Mouse (Mus musculus): ENCODE measurements around the gene Eif1b. TPM values are rescaled to one million over a fixed set of nuclear protein-coding genes. Genes with fewer than 3 reads are reported as not detected.
A peak's percentile ranks its signal among the peaks of the same experiment; 100 is the strongest.

The Eif1b gene
- total and polyA plus RNA-seq, 3 experiments: 30.1 to 75.9 (median 56.8) TPM

DNA sequence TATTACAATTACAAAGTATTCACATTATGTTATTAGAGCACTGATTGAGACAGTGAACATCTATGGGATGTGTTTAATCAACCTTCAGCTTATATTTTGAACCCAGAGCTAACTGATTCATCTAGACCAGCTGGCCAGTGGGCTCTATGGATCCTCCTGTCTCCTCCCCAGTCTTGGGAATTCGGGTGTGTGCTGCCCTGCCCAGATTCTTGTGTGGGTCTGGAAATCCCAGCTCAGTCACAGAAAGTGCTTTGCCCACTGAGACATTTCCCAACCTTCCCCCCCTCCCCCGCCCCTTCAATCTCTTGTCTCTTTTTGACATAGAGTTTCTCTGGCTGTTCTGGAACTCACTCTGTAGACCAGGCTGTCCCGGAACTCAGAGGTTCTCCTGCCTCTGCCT, 26.9 kb downstream of the Eif1b start:
- Histone ChIP-seq H3K9me3 (replicated peaks; ENCODE audit: low read length) (no peaks in the 10 kb centered on the region), H3K4me1 (ENCODE audit: control insufficient read depth in 1 of 2, insufficient read depth in 2 of 2) (peaks cover 0 to 9% of the 10 kb centered on the region in 2 experiments; a peak in 2 of 4 replicates), H3K27me3 (replicated peaks) (peaks cover 8% of the 10 kb centered on the region), H3K79me2 (replicated peaks; ENCODE audit: control insufficient read depth, extremely low read depth, insufficient read depth, poor library complexity, severe bottlenecking) (no peaks in the 10 kb centered on the region), H3K36me3 (replicated peaks in 1 of 2; ENCODE audit: control insufficient read depth in 1 of 2, insufficient read depth in 1 of 2, low read length in 1 of 2) (no peaks in the 10 kb centered on the region), H3K4me2 (ENCODE audit: insufficient read depth, low read depth, poor library complexity, severe bottlenecking) (no peak overlapping the region), H3K4me3 (replicated peaks in 1 of 3; ENCODE audit: low read depth in 2 of 3, low read length in 2 of 3, poor library complexity in 1 of 3) (no peak overlapping the region), H3K9ac (ENCODE audit: insufficient read depth, low read depth) (no peak overlapping the region), H3K27ac (ENCODE audit: insufficient read depth, low read depth) (no peak overlapping the region)
- dilution Hi-C loops (cut with MboI; ENCODE audit: extremely low pct_ligation_motif_present, extremely low pct_unique_long_range_greater_than_20kb, low sequenced_read_pairs): no loop called here
- TF ChIP-seq NRF1 (IDR thresholded peaks at IDR 0.05; ENCODE audit: low read depth, low read length) (no peak), BHLHE40 (IDR thresholded peaks at IDR 0.05; ENCODE audit: low read depth, low read length) (no peak), RCOR1 (conservative IDR thresholded peaks at IDR 0.05; ENCODE audit: low read depth, low read length) (no peak), ZC3H11A (IDR thresholded peaks at IDR 0.05; ENCODE audit: low read depth, low read length) (no peak), POLR2AphosphoS2 (IDR thresholded peaks at IDR 0.05; ENCODE audit: low read depth, low read length) (no peak)
- DNase-seq (ENCODE audit: extremely low read depth): no peak
- in situ Hi-C loops (cut with MboI; ENCODE audit: low pct_ligation_motif_present, low pct_unique_long_range_greater_than_20kb, low sequenced_read_pairs): no loop called here

DNA sequence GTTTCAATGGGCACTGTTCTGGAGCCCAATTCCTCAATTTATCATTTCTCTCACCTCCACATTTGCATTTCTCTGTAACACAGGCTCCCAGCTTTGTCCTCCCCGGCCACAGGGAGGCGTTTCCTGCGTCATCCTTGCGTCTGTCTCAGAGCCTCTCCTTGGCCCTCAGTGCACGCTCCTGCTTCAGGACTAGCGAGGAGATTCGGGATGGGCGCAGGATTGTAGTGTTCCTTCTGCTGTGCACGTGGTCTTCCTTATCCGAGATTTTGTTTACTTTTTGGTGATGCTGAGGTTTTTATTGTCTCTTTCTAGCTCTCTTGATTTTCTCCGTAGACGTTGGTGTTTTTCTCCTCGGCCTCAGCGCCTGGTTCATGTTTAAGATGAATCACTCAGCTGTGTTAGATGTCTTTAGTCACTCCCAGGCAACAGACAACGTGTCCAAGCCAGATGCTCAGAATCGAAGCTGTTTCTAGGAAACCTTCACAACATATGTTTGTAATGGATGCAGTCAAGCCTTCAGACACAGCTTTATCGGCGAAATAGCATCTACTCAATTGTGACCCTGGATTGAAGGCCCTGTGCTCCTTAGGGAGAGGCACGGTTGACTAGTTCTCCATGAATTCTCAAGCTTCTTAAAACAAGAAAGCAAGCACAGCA, 27.6 kb downstream of the Eif1b start:
- no peak overlapping the region for H3K27ac ChIP-seq (ENCODE audit: insufficient read depth, low read depth)
- no peaks in the 10 kb centered on the region for H3K36me3 ChIP-seq (replicated peaks in 1 of 2; ENCODE audit: control insufficient read depth in 1 of 2, insufficient read depth in 1 of 2, low read length in 1 of 2)
- H3K79me2 ChIP-seq (replicated peaks; ENCODE audit: control insufficient read depth, extremely low read depth, insufficient read depth, poor library complexity, severe bottlenecking): no peaks in the 10 kb centered on the region
- dilution Hi-C loops (cut with MboI; ENCODE audit: extremely low pct_ligation_motif_present, extremely low pct_unique_long_range_greater_than_20kb, low sequenced_read_pairs): no loop called here
- DNase-seq (ENCODE audit: extremely low read depth): peak; percentile 37
- H3K4me3 ChIP-seq (replicated peaks in 1 of 3; ENCODE audit: low read depth in 2 of 3, low read length in 2 of 3, poor library complexity in 1 of 3): no peak overlapping the region
- H3K27me3 ChIP-seq (replicated peaks): peaks cover 8% of the 10 kb centered on the region
- TF ChIP-seq CTCF (conservative IDR thresholded peaks at IDR 0.05 in 1 of 2, IDR thresholded peaks at IDR 0.05 in 1 of 2; ENCODE audit: low read depth in 2 of 2, low read length in 2 of 2) (peak in 1 of 2 experiments; percentile 45; a peak in 1 of 4 replicates), CHD1 (IDR thresholded peaks at IDR 0.05; ENCODE audit: low read depth, low read length) (no peak), SMC3 (IDR thresholded peaks at IDR 0.05; ENCODE audit: low read depth, low read length) (peak; percentile 23; the same call in 1 of the 2 replicates)
- H3K4me1 ChIP-seq (ENCODE audit: control insufficient read depth in 1 of 2, insufficient read depth in 2 of 2): peaks cover 0 to 9% of the 10 kb centered on the region in 2 experiments; a peak in 2 of 4 replicates
- no peak overlapping the region for H3K9ac ChIP-seq (ENCODE audit: insufficient read depth, low read depth)
- no peak overlapping the region for H3K4me2 ChIP-seq (ENCODE audit: insufficient read depth, low read depth, poor library complexity, severe bottlenecking)
- H3K9me3 ChIP-seq (replicated peaks; ENCODE audit: low read length): no peaks in the 10 kb centered on the region
- in situ Hi-C loops (cut with MboI; ENCODE audit: low pct_ligation_motif_present, low pct_unique_long_range_greater_than_20kb, low sequenced_read_pairs): no loop called here

GRCm38 (mm10) chr9:120521161-120521560, 29.1 kb downstream of the Eif1b start:
- Histone ChIP-seq H3K27ac (ENCODE audit: insufficient read depth, low read depth) (no peak overlapping the region), H3K4me1 (ENCODE audit: control insufficient read depth in 1 of 2, insufficient read depth in 2 of 2) (peaks cover 0 to 9% of the 10 kb centered on the region in 2 experiments; a peak in 2 of 4 replicates), H3K4me2 (ENCODE audit: insufficient read depth, low read depth, poor library complexity, severe bottlenecking) (no peak overlapping the region), H3K9me3 (replicated peaks; ENCODE audit: low read length) (no peaks in the 10 kb centered on the region), H3K9ac (ENCODE audit: insufficient read depth, low read depth) (no peak overlapping the region), H3K27me3 (replicated peaks) (peaks cover 5% of the 10 kb centered on the region), H3K36me3 (replicated peaks in 1 of 2; ENCODE audit: control insufficient read depth in 1 of 2, insufficient read depth in 1 of 2, low read length in 1 of 2) (no peaks in the 10 kb centered on the region), H3K79me2 (replicated peaks; ENCODE audit: control insufficient read depth, extremely low read depth, insufficient read depth, poor library complexity, severe bottlenecking) (no peaks in the 10 kb centered on the region), H3K4me3 (replicated peaks in 1 of 3; ENCODE audit: low read depth in 2 of 3, low read length in 2 of 3, poor library complexity in 1 of 3) (no peak overlapping the region)
- in situ Hi-C loops (cut with MboI; ENCODE audit: low pct_ligation_motif_present, low pct_unique_long_range_greater_than_20kb, low sequenced_read_pairs): no loop called here
- dilution Hi-C loops (cut with MboI; ENCODE audit: extremely low pct_ligation_motif_present, extremely low pct_unique_long_range_greater_than_20kb, low sequenced_read_pairs): no loop called here
- no peak for DNase-seq (ENCODE audit: extremely low read depth)
- TF ChIP-seq BHLHE40 (IDR thresholded peaks at IDR 0.05; ENCODE audit: low read depth, low read length) (no peak), EP300 (IDR thresholded peaks at IDR 0.05; ENCODE audit: low read length) (no peak), MYC (IDR thresholded peaks at IDR 0.05; ENCODE audit: low read depth, low read length) (no peak), ZC3H11A (IDR thresholded peaks at IDR 0.05; ENCODE audit: low read depth, low read length) (no peak), KAT2A (IDR thresholded peaks at IDR 0.05; ENCODE audit: insufficient replicate concordance, low read length) (no peak), ETS1 (conservative IDR thresholded peaks at IDR 0.05; ENCODE audit: low read depth, low read length) (no peak)

All from CH12.LX (cell line).